Mouse (Mus musculus) hindbrain, embryonic 16.5 days (tissue): ENCODE measurements around the gene Il1b. TPM values are rescaled to one million over a fixed set of nuclear protein-coding genes. Genes with fewer than 3 reads are reported as not detected.

Experiments
- ATAC-seq: fragments of 200-750 bp; cut with Nextera tagmentation; 2 replicates; pipeline ENCODE4 v1.8.0; 2017; ENCODE audit warnings: moderate TSS enrichment, moderate library complexity
- H3K27ac ChIP-seq: fragments of 300-500 bp; sonication (generic); 2 replicates; pipeline ENCODE4 v1.5.1; 2014; ENCODE audit warnings: low read depth, mild to moderate bottlenecking, control low read depth, low read length, moderate library complexity
- H3K27me3 ChIP-seq: fragments of 300-500 bp; sonication (generic); replicated peaks from 2 replicates; pipeline ENCODE4 v1.6.1; 2014; ENCODE audit warnings: low read length; ENCODE audit not compliant: control insufficient read depth, insufficient read depth
- H3K36me3 ChIP-seq: fragments of 300-500 bp; sonication (generic); 2 replicates; pipeline ENCODE4 v1.6.1; 2014; ENCODE audit warnings: mild to moderate bottlenecking, low read length, moderate library complexity, mixed read lengths; ENCODE audit not compliant: control insufficient read depth, insufficient read depth
- H3K4me1 ChIP-seq: fragments of 300-500 bp; sonication (generic); 2 replicates; pipeline ENCODE4 v1.6.1; 2014; ENCODE audit warnings: low read depth, low read length; ENCODE audit not compliant: control insufficient read depth, insufficient read depth
- H3K4me2 ChIP-seq: fragments of 300-500 bp; sonication (generic); 2 replicates; pipeline ENCODE4 v1.6.1; 2014; ENCODE audit warnings: mild to moderate bottlenecking, low read length, control low read depth, moderate library complexity
- H3K4me3 ChIP-seq: fragments of 300-500 bp; sonication (generic); 2 replicates; pipeline ENCODE4 v1.5.1; 2014; ENCODE audit warnings: mild to moderate bottlenecking, low read length, control low read depth, moderate library complexity
- H3K9ac ChIP-seq: fragments of 300-500 bp; sonication (generic); 2 replicates; pipeline ENCODE4 v1.6.1; 2014; ENCODE audit warnings: low read depth, mild to moderate bottlenecking, control low read depth, low read length, moderate library complexity
- H3K9me3 ChIP-seq: fragments of 300-500 bp; sonication (generic); 2 replicates; pipeline ENCODE4 v1.6.1; 2014; ENCODE audit warnings: mild to moderate bottlenecking, low read length, moderate library complexity; ENCODE audit not compliant: control insufficient read depth
- WGBS: fragments of 180-500 bp; shearing (Covaris S2); extraction: QIAGEN DNeasy Blood & Tissue Kit; methylation state at CpG from one replicate; pipeline ENCODE4 v1.1.7; 2014; 5-methylcytosine and 5-hydroxymethylcytosine counted together
- polyA plus RNA-seq: library from polyadenylated mRNA; unstranded; fragments of >200 nt; fragmentation: Nextera tagmentation; extraction: Ambion mirVana; gene quantifications from 2 replicates; pipeline ENCODE4 v1.2.1, GENCODE M21; 2015

Gene Il1b
- polyA plus RNA-seq, 1 experiment from 2014 or later: not detected

DNA sequence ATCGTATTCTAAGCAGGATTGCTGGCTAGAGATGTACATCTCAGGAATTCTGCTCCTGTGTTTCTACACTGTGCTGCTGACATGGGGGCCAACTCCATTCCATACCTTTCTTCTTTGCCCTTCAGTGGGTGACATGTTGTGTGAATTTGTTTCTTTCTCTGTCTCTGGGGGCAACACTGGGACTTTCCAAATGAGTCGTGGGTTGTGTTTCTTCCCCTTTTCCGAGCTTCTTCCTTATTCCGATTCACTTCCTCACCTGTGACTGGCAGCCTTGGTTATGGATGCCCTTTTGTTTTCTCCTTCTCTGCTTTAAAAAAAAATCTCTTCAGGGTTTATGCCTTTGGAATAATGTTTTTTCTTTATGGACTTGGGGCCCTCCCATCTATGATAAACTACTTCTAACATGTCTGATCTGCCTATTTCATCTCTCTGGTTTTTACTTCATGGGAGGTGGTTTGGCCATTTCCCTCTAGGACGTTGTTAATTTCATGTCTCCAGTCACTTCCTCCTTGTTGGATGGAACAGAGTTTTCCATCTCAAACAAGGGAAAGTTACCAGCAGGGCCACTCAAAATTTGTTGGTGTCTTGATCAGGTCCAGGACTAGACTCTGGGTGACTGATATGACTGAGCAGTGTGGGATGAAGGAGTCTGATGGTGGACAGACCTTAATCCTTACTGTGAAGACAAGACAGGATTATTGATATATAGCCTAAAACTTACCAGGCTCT lies 10.0 kb upstream of the Il1b start:
- H3K4me2 ChIP-seq: no peak overlapping the region
- ATAC-seq: no peak
- WGBS: 90% methylated on average over 5 of the region's 5 CpGs
- no peak overlapping the region for H3K9ac ChIP-seq
- H3K4me1 ChIP-seq: no peaks in the 10 kb centered on the region
- no peaks in the 10 kb centered on the region for H3K9me3 ChIP-seq
- H3K27ac ChIP-seq: no peak overlapping the region
- no peaks in the 10 kb centered on the region for H3K36me3 ChIP-seq
- no peak overlapping the region for H3K4me3 ChIP-seq
- no peaks in the 10 kb centered on the region for H3K27me3 ChIP-seq

DNA sequence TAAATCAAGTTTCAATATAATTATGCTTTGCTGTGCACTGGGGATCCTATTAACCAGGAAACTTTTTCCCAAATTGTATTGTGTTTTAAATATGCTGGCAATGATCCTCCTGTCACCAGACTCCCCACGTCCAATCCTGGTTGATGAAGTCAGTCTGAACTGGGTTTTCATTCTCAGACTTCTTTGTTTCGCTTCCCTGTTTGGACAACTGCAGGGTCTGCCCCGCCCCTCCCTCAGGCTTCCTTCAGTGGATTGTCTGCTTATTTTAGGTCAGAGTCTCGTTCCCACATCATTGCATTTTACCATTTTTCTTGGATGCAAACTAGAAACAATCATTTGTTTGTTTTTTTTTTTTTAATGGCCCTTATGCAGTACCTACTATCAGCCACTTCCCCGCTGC lies 9.3 kb upstream of the Il1b start:
- Histone ChIP-seq H3K9ac (no peak overlapping the region), H3K36me3 (no peaks in the 10 kb centered on the region), H3K4me2 (no peak overlapping the region), H3K27me3 (no peaks in the 10 kb centered on the region), H3K27ac (no peak overlapping the region), H3K4me1 (no peaks in the 10 kb centered on the region), H3K4me3 (no peak overlapping the region), H3K9me3 (no peaks in the 10 kb centered on the region)
- WGBS: 66% methylated on average over 5 of the region's 5 CpGs
- no peak for ATAC-seq

- no peak overlapping the region for H3K9ac ChIP-seq
- H3K4me2 ChIP-seq: no peak overlapping the region
- H3K36me3 ChIP-seq: no peaks in the 10 kb centered on the region
- 89% methylated on average over 4 of the region's 4 CpGs for WGBS
- no peaks in the 10 kb centered on the region for H3K27me3 ChIP-seq
- H3K4me3 ChIP-seq: no peak overlapping the region
- no peaks in the 10 kb centered on the region for H3K9me3 ChIP-seq
- no peaks in the 10 kb centered on the region for H3K4me1 ChIP-seq
- ATAC-seq: no peak
- H3K27ac ChIP-seq: no peak overlapping the region
These were observed 2.4 kb upstream of the Il1b start for GRCm38 (mm10) chr2:129373307-129373706.

- Histone ChIP-seq H3K4me1 (no peaks in the 10 kb centered on the region), H3K27ac (no peak overlapping the region), H3K4me2 (no peak overlapping the region), H3K27me3 (no peaks in the 10 kb centered on the region), H3K9me3 (no peaks in the 10 kb centered on the region), H3K4me3 (no peak overlapping the region), H3K36me3 (no peaks in the 10 kb centered on the region), H3K9ac (no peak overlapping the region)
- WGBS: 89% methylated on average over 3 of the region's 3 CpGs
- ATAC-seq: no peak
These were observed 1.3 kb downstream of the Il1b start for GRCm38 (mm10) chr2:129369615-129370014.

- 88% methylated on average over 5 of the region's 5 CpGs for WGBS
- Histone ChIP-seq H3K4me2 (no peak overlapping the region), H3K36me3 (no peaks in the 10 kb centered on the region), H3K9ac (no peak overlapping the region), H3K4me3 (no peak overlapping the region), H3K27me3 (no peaks in the 10 kb centered on the region), H3K9me3 (no peaks in the 10 kb centered on the region), H3K4me1 (no peaks in the 10 kb centered on the region), H3K27ac (no peak overlapping the region)
- ATAC-seq: no peak
These were observed 2.1 kb downstream of the Il1b start for GRCm38 (mm10) chr2:129368795-129369194.

DNA sequence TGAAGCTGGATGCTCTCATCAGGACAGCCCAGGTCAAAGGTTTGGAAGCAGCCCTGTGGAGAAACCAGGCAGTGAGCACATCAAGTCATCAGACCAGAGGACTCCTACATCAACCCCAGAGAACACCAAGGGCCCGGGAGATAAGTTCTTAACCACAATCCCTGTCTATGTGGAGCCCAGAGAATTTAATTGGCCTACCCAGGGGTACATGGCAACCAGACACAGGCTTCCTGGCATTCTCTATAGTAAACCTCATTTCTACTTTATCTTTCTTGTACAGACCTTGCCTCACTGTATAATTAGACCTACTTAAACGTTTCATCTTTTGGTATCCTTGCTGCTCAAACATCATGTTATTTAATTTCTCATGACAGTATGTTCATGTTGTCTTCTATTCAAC lies 2.8 kb downstream of the Il1b start:
- no peak overlapping the region for H3K4me2 ChIP-seq
- no peak overlapping the region for H3K9ac ChIP-seq
- no peaks in the 10 kb centered on the region for H3K27me3 ChIP-seq
- ATAC-seq: no peak
- no peaks in the 10 kb centered on the region for H3K4me1 ChIP-seq
- no peak overlapping the region for H3K27ac ChIP-seq
- no peaks in the 10 kb centered on the region for H3K9me3 ChIP-seq
- H3K4me3 ChIP-seq: no peak overlapping the region
- no peaks in the 10 kb centered on the region for H3K36me3 ChIP-seq
- WGBS: 83% methylated on average over 2 of the region's 2 CpGs

GRCm38 (mm10) chr2:129367246-129367645 lies 3.7 kb downstream of the Il1b start:
- no peak overlapping the region for H3K4me2 ChIP-seq
- 83% methylated on average over 5 of the region's 5 CpGs for WGBS
- H3K4me1 ChIP-seq: no peaks in the 10 kb centered on the region

GRCm38 (mm10) chr2:129360975-129361560 lies 9.9 kb downstream of the Il1b start:
- H3K4me1 ChIP-seq: no peaks in the 10 kb centered on the region
- H3K36me3 ChIP-seq: no peaks in the 10 kb centered on the region
- ATAC-seq: no peak
- no peak overlapping the region for H3K9ac ChIP-seq
- H3K27ac ChIP-seq: no peak overlapping the region
- 81% methylated on average over 3 of the region's 3 CpGs for WGBS
- H3K4me2 ChIP-seq: no peak overlapping the region
- H3K4me3 ChIP-seq: no peak overlapping the region
- no peaks in the 10 kb centered on the region for H3K9me3 ChIP-seq
- no peaks in the 10 kb centered on the region for H3K27me3 ChIP-seq

More at GRCm38 (mm10) chr2:129367246-129367645, 3.7 kb downstream of the Il1b start:
- Histone ChIP-seq H3K4me3 (no peak overlapping the region), H3K27me3 (no peaks in the 10 kb centered on the region), H3K27ac (no peak overlapping the region), H3K9me3 (no peaks in the 10 kb centered on the region), H3K9ac (no peak overlapping the region), H3K36me3 (no peaks in the 10 kb centered on the region)
- ATAC-seq: no peak

DNA sequence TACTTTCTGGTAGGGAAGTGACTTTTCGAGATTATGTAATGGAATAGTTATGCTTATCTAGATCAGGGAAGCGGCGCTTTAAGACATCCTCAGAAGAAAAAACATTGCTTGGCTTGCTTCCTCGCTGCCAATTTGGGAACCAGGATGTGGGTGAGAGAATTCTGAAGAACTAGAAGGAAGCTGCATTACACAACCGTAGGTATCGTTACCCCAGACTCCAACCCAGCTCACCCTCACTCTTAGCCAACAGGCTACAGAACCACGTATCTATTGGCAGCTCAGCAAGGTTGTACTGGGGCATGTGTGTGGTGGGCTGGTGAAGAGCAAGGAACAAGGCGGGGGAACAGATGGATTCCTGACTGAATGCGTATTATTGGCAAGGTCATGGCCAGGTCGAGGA lies 10.7 kb downstream of the Il1b start:
- no peak overlapping the region for H3K4me2 ChIP-seq
- no peaks in the 10 kb centered on the region for H3K4me1 ChIP-seq
- ATAC-seq: no peak
- no peaks in the 10 kb centered on the region for H3K27me3 ChIP-seq
- no peak overlapping the region for H3K27ac ChIP-seq
- H3K4me3 ChIP-seq: no peak overlapping the region
- H3K36me3 ChIP-seq: no peaks in the 10 kb centered on the region
- H3K9me3 ChIP-seq: no peaks in the 10 kb centered on the region
- 92% methylated on average over 10 of the region's 10 CpGs for WGBS
- H3K9ac ChIP-seq: no peak overlapping the region
